Mouse (Mus musculus): Measurements from ENCODE around the gene Gm14569.

Gene Gm14569

DNA sequence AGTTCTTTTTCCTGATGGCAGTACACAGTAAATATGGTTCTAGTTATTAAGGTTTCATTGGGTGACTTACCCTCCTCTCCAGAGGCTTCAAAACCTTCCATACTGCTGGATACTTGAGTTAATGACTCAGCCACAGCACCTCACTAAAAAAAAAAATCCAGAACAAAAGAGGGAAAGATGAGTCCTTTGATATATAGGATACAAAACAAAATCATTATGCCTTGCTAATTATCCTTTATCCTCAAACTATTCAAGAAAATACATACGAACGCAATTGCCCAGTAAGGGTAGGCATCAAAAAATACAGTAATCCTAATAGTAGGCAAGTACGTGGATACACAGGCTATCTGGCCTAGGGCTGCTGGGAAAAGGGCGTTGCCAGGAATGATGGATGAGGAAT lies at the start of gene Gm14569:
Gene Gm14569 (minus strand): TSS at position 101 of the 400 bp plus-strand sequence.
- DNase-seq (ENCODE audit: low spot score in 2 of 2): no peak

GRCm38 (mm10) chrX:36534514-36534913 lies 42.9 kb upstream of the Gm14569 start:
- peak; percentile 22 to 33 for DNase-seq (ENCODE audit: low spot score in 2 of 2)

DNA sequence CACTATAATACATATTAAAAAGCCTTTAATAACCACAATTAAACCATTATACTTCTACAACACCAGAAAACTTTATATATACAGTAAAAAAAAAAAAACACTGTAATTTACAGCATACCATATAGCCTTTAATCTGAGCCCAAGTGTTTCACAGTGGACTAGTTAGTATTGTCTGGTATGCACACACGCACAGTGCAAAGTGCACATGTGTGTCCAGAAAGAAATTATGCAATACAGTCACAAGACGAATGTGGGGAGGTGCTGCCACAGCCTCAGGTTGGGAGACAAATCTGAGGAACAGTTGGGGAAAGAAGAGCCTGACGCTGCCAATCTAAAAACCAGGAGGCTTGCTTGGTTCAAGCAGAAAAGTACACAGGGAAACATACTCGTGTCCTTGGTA lies 42.1 kb upstream of the Gm14569 start:
- DNase-seq (ENCODE audit: low spot score in 2 of 2): no peak

DNA sequence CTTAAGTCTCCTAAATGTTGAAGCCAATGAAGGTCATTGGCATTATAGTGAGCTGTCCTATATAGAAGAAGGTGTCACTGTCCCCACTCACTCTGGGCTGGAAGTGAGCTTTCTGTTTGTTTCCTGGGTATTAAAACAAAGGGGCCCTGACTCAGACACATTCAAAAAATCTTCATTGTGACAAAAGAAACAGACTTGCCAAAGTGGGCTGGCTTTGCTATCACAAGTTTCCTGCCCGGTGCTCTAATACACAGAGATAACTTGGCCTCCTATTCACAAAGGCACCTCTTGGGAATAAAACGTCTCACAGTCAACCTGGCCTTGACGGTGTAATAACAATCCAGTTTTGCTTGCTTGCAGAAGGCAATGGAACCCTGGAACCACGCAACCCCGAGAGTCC lies 38.6 kb upstream of the Gm14569 start:
- DNase-seq (ENCODE audit: low spot score in 2 of 2): no peak

GRCm38 (mm10) chrX:36523729-36524128 lies 32.1 kb upstream of the Gm14569 start:
- DNase-seq (ENCODE audit: low spot score in 2 of 2): no peak

- DNase-seq (ENCODE audit: low spot score in 2 of 2): no peak
Observed at GRCm38 (mm10) chrX:36513726-36514125, 22.1 kb upstream of the Gm14569 start.

DNA sequence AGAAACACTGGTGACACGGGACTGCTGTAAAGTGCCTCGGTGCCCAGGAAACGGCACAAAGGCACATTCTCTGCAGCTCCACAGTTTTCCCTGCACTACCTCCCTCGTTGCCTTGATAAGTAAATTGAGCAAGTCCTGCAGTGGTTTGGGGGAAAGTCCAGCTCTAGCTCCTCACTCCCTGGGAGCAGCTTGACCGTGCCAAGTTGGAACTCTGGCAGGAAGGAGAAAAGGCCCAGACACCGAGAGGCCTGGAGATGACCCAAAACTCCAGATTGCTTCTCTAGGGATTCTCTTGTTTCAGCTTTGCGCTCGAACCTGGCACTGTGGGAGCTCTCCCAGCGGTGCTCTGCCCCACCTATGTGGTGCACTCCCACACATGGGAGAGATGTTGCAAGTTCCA lies 21.6 kb upstream of the Gm14569 start:
- DNase-seq (ENCODE audit: low spot score in 2 of 2): no peak

DNA sequence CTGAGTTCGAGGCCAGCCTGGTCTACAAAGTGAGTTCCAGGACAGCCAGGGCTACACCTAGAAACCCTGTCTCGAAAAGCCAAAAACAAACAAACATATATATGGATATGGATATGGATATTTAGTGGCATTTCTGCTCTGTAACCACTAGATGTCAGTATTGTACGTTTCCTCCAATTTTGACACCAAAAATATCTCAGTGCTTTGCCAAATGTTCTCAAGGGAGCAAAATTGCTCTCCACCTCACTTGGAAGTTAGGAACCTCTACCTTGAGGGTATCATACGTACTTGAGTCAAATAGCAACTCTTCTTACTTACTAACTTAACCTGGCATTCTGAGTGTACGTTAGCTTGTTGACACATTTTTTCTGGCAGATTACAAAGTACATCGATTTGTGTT lies 15.2 kb upstream of the Gm14569 start:
- DNase-seq (ENCODE audit: low spot score in 2 of 2): no peak

- DNase-seq (ENCODE audit: low spot score in 2 of 2): peak in 1 of 2 experiments; percentile 2
Observed at GRCm38 (mm10) chrX:36489506-36489905, 2.1 kb downstream of the Gm14569 start.

- no peak for DNase-seq (ENCODE audit: low spot score in 2 of 2)
Observed at GRCm38 (mm10) chrX:36487996-36488395, 3.6 kb downstream of the Gm14569 start.

GRCm38 (mm10) chrX:36474873-36475272 lies 16.8 kb downstream of the Gm14569 start:
- DNase-seq (ENCODE audit: low spot score in 2 of 2): peak; percentile 32 to 57

- peak; percentile 25 to 29 for DNase-seq (ENCODE audit: low spot score in 2 of 2)
Observed at GRCm38 (mm10) chrX:36474103-36474751, 17.4 kb downstream of the Gm14569 start.

GRCm38 (mm10) chrX:36456031-36456430 lies 35.6 kb downstream of the Gm14569 start:
- DNase-seq (ENCODE audit: low spot score in 2 of 2): peak; percentile 21 to 27

- no peak for DNase-seq (ENCODE audit: low spot score in 2 of 2)
Observed at GRCm38 (mm10) chrX:36437932-36438331, 53.7 kb downstream of the Gm14569 start.

GRCm38 (mm10) chrX:36434993-36435392 lies 56.6 kb downstream of the Gm14569 start:
- no peak for DNase-seq (ENCODE audit: low spot score in 2 of 2)

GRCm38 (mm10) chrX:36419153-36419552 lies 72.5 kb downstream of the Gm14569 start:
- DNase-seq (ENCODE audit: low spot score in 2 of 2): no peak

GRCm38 (mm10) chrX:36402316-36402715 lies 89.3 kb downstream of the Gm14569 start:
- peak in 1 of 2 experiments; percentile 2 for DNase-seq (ENCODE audit: low spot score in 2 of 2)

- no peak for DNase-seq (ENCODE audit: low spot score in 2 of 2)
Observed at GRCm38 (mm10) chrX:36400980-36401379, 90.7 kb downstream of the Gm14569 start, which contains the start of gene Gm6268. TSS of gene Gm6268 (plus strand) at chrX:36401280.

DNA sequence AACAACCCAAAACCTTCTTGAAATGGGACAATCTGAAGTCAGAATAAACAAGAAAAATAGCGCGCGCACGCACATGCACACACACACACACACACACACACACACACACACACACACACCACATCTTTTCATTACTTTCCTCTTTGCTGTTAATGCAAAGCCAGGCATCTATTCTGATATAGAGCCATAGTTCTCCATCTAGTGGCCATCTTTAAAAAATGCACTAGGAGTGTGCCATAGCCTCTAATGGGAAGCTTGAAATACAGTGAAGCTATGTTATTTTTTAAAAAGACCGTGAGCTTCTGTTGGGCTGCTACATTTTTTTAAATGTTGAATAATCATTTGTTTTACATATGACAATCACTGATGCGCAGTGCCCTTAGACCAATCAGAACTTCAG lies 98.4 kb downstream of the Gm14569 start:
- no peak for DNase-seq (ENCODE audit: low spot score in 2 of 2)

- no peak for DNase-seq (ENCODE audit: low spot score in 2 of 2)
Observed at GRCm38 (mm10) chrX:36392672-36393071, 99.0 kb downstream of the Gm14569 start.

- no peak for DNase-seq (ENCODE audit: low spot score in 2 of 2)
Observed at GRCm38 (mm10) chrX:36390503-36390902, 101.1 kb downstream of the Gm14569 start.

- no peak for DNase-seq (ENCODE audit: low spot score in 2 of 2)
Observed at GRCm38 (mm10) chrX:36389971-36390370, 101.7 kb downstream of the Gm14569 start.

GRCm38 (mm10) chrX:36385340-36385739 lies 106.3 kb downstream of the Gm14569 start:
- no peak for DNase-seq (ENCODE audit: low spot score in 2 of 2)
